Mouse (Mus musculus) inflammation-experienced regulatory T-cells, adult 16 weeks (primary cell): ENCODE measurements around the gene Gpx6. TPM values are rescaled to one million over a fixed set of nuclear protein-coding genes. Genes with fewer than 3 reads are reported as not detected.

Experiments used
- polyA plus RNA-seq: library from polyadenylated mRNA; unstranded; fragments of 100-300 nt; shearing (Covaris generic); gene quantifications from one replicate; pipeline ENCODE4 v1.2.1, GENCODE M21; 2017

Gpx6 gene
- polyA plus RNA-seq: not detected

GRCm38 (mm10) chr13:21311926-21312325, at the start of gene Gpx6:
Gpx6 (plus strand) TSS chr13:21312125.

GRCm38 (mm10) chr13:21292631-21293030, 19.3 kb upstream of the Gpx6 start, which contains the start of gene Gpx5:
Gpx5 (minus strand) TSS chr13:21292731.

GRCm38 (mm10) chr13:21346610-21347009, 34.7 kb downstream of the Gpx6 start, which contains the start of gene Olfr1367:
Olfr1367 (plus strand) TSS chr13:21346910.

GRCm38 (mm10) chr13:21362621-21363248, 50.8 kb downstream of the Gpx6 start, which contains the start of gene Zscan12:
Zscan12 (plus strand) TSS chr13:21362820.

Other genes starting within 250 kb of the Gpx6 start
- gene Olfr1370, start 237.2 kb upstream of the Gpx6 start, polyA plus RNA-seq: not detected
- not detected for gene Olfr1369-ps1, start 200.6 kb upstream of the Gpx6 start, polyA plus RNA-seq
- gene Olfr263, start 182.5 kb upstream of the Gpx6 start, polyA plus RNA-seq: not detected
- not detected for gene Olfr1368, start 166.3 kb upstream of the Gpx6 start, polyA plus RNA-seq
- gene Trim27, start 132.7 kb upstream of the Gpx6 start, polyA plus RNA-seq: 29.1 TPM
- not detected for gene Gpx5, start 19.4 kb upstream of the Gpx6 start, polyA plus RNA-seq
- gene Olfr1367, start 34.8 kb downstream of the Gpx6 start, polyA plus RNA-seq: not detected
- gene Zscan12, start 50.7 kb downstream of the Gpx6 start, polyA plus RNA-seq: 15.3 TPM
- 74.5 TPM for gene Zkscan3, start 90.6 kb downstream of the Gpx6 start, polyA plus RNA-seq
- 0.96 TPM for gene Pgbd1, start 128.9 kb downstream of the Gpx6 start, polyA plus RNA-seq
- gene Zscan26, start 141.6 kb downstream of the Gpx6 start, polyA plus RNA-seq: 12.8 TPM
- gene Nkapl, start 156.4 kb downstream of the Gpx6 start, polyA plus RNA-seq: 0.20 TPM
- gene Zkscan4, start 166.8 kb downstream of the Gpx6 start, polyA plus RNA-seq: not detected
- gene Gm10065, start 167.3 kb downstream of the Gpx6 start, polyA plus RNA-seq: not detected
- gene AK157302, start 183.1 kb downstream of the Gpx6 start, polyA plus RNA-seq: not detected
- gene Gm11273, start 189.3 kb downstream of the Gpx6 start, polyA plus RNA-seq: 11.1 TPM
- gene Zkscan8, start 219.0 kb downstream of the Gpx6 start, polyA plus RNA-seq: 10.4 TPM
- gene Olfr1366, start 230.7 kb downstream of the Gpx6 start, polyA plus RNA-seq: not detected
- 0.20 TPM for gene Olfr1535, start 247.8 kb downstream of the Gpx6 start, polyA plus RNA-seq